ENCODE assay signal across 20 mouse cellular contexts in genomic region chr5:98943776-98944175, GRCm38 (mm10).
DNase-seq lines count a peak whose midpoint lies in the region; ATAC-seq and TF ChIP-seq lines count a peak whose summit lies in the region.
"Had no signal": no experiment of that assay in that cellular context is flagged by ENCODE, and none has a peak within 500 bp of the region (broad histone marks: within the 10 kb centered on the region; RNA-seq: fewer than 3 reads in every experiment).

No protein-coding gene starts in this region.

- no peak overlapping the region for H3K27ac ChIP-seq in midbrain, embryonic 11.5 days (ENCODE audit: low read depth, low read length)
- no peak overlapping the region for H3K27ac ChIP-seq in midbrain, postnatal 0 days (ENCODE audit: low read depth, low read length)
- no peak overlapping the region for H3K27ac ChIP-seq in lung, postnatal 0 days (ENCODE audit: low read length)
- H3K27ac ChIP-seq: embryonic facial prominence, embryonic 12.5 days; hindbrain, embryonic 13.5 days; layer of hippocampus, adult 2 months; limb, embryonic 12.5 days; liver, embryonic 13.5 days; midbrain, embryonic 15.5 days had no signal

- H3K9me3 ChIP-seq in midbrain, embryonic 11.5 days (ENCODE audit: control insufficient read depth, low read length), result no peaks in the 10 kb centered on the region
- H3K9me3 ChIP-seq in midbrain, postnatal 0 days (ENCODE audit: low read length), result no peaks in the 10 kb centered on the region
- no peaks in the 10 kb centered on the region for H3K9me3 ChIP-seq in lung, postnatal 0 days (ENCODE audit: low read length)
- H3K9me3 ChIP-seq: embryonic facial prominence, embryonic 12.5 days; hindbrain, embryonic 13.5 days; limb, embryonic 12.5 days; liver, embryonic 13.5 days; midbrain, embryonic 15.5 days had no signal

- no peak overlapping the region for H3K4me2 ChIP-seq in midbrain, embryonic 11.5 days
- H3K4me2 ChIP-seq in midbrain, postnatal 0 days (ENCODE audit: low read depth, low read length, poor library complexity, severe bottlenecking), result no peak overlapping the region
- no peak overlapping the region for H3K4me2 ChIP-seq in lung, postnatal 0 days (replicated peaks; ENCODE audit: low read depth, low read length)
- H3K4me2 ChIP-seq: embryonic facial prominence, embryonic 12.5 days; heart, embryonic 11.5 days; hindbrain, embryonic 13.5 days; limb, embryonic 12.5 days; liver, embryonic 13.5 days; midbrain, embryonic 15.5 days had no signal

- TF ChIP-seq EP300 in lung, postnatal 0 days (IDR thresholded peaks at IDR 0.05), result no peak

- WGBS in midbrain, embryonic 11.5 days, result 72% methylated on average over 6 of the region's 6 CpGs
- 68% methylated on average over 6 of the region's 6 CpGs for WGBS in midbrain, postnatal 0 days
- 43% methylated on average over 6 of the region's 6 CpGs for WGBS in lung, postnatal 0 days

- H3K4me3 ChIP-seq in midbrain, embryonic 11.5 days (ENCODE audit: low read depth, low read length), result no peak overlapping the region
- no peak overlapping the region for H3K4me3 ChIP-seq in midbrain, postnatal 0 days (ENCODE audit: low read depth, low read length)
- H3K4me3 ChIP-seq in lung, postnatal 0 days (ENCODE audit: low read depth, low read length), result no peak overlapping the region
- H3K4me3 ChIP-seq: embryonic facial prominence, embryonic 12.5 days; hindbrain, embryonic 13.5 days; layer of hippocampus, adult 2 months; limb, embryonic 12.5 days; liver, embryonic 13.5 days; midbrain, embryonic 15.5 days had no signal

- H3K4me1 ChIP-seq in midbrain, embryonic 11.5 days (ENCODE audit: control insufficient read depth, insufficient read depth, low read length), result no peaks in the 10 kb centered on the region
- H3K4me1 ChIP-seq in midbrain, postnatal 0 days (ENCODE audit: insufficient read depth, low read length), result no peaks in the 10 kb centered on the region
- no peaks in the 10 kb centered on the region for H3K4me1 ChIP-seq in lung, postnatal 0 days (ENCODE audit: insufficient read depth, low read depth, low read length)
- H3K4me1 ChIP-seq: embryonic facial prominence, embryonic 12.5 days; liver, embryonic 13.5 days had no signal

- no peak for ATAC-seq in midbrain, embryonic 11.5 days (ENCODE audit: low FRiP score)
- no peak for ATAC-seq in midbrain, postnatal 0 days (ENCODE audit: low FRiP score)
- no peak for ATAC-seq in lung, postnatal 0 days
- ATAC-seq: activated CD4-positive, CD25-positive, alpha-beta regulatory T cell, adult 4 months; midbrain, embryonic 15.5 days had no signal

- no peak overlapping the region for H3K9ac ChIP-seq in midbrain, embryonic 11.5 days (ENCODE audit: low read length)
- H3K9ac ChIP-seq in midbrain, postnatal 0 days (replicated peaks; ENCODE audit: low read length, poor library complexity, severe bottlenecking), result no peak overlapping the region
- no peak overlapping the region for H3K9ac ChIP-seq in lung, postnatal 0 days (replicated peaks; ENCODE audit: low read depth)
- H3K9ac ChIP-seq: embryonic facial prominence, embryonic 12.5 days; hindbrain, embryonic 13.5 days; limb, embryonic 12.5 days; liver, embryonic 13.5 days; midbrain, embryonic 15.5 days had no signal

- no peak for TF ChIP-seq CTCF in midbrain, postnatal 0 days (IDR thresholded peaks at IDR 0.05)
- no peak for TF ChIP-seq CTCF in lung, postnatal 0 days (IDR thresholded peaks at IDR 0.05)

- H3K27me3 ChIP-seq in midbrain, embryonic 11.5 days (ENCODE audit: control insufficient read depth, insufficient read depth, low read length), result no peaks in the 10 kb centered on the region
- no peaks in the 10 kb centered on the region for H3K27me3 ChIP-seq in midbrain, postnatal 0 days (ENCODE audit: insufficient read depth, low read length)
- H3K27me3 ChIP-seq in lung, postnatal 0 days (replicated peaks; ENCODE audit: insufficient read depth, low read length), result no peaks in the 10 kb centered on the region
- H3K27me3 ChIP-seq: CH12.LX; embryonic facial prominence, embryonic 12.5 days; hindbrain, embryonic 13.5 days; liver, embryonic 13.5 days; midbrain, embryonic 15.5 days had no signal

- DNase-seq in midbrain, embryonic 11.5 days (ENCODE audit: low spot score, missing footprints), result peak; percentile 28
- DNase-seq in midbrain, postnatal 0 days (ENCODE audit: low spot score), result no peak
- DNase-seq in Muller cell, postnatal 12 days (ENCODE audit: inconsistent ontology term), result peak; percentile 88
- peak; percentile 57 for DNase-seq in fibroblast of lung, adult 2 months (ENCODE audit: low read depth)
- DNase-seq in right cerebral cortex, postnatal 36 days (ENCODE audit: low spot score in 2 of 2), result peak; percentile 59 to 69
- no peak for DNase-seq in lung, postnatal 0 days (ENCODE audit: low spot score)
- no peak for DNase-seq in yolk sac, embryonic 10.5 days (ENCODE audit: low spot score)
- DNase-seq: adrenal gland, postnatal 36 days; cerebellum, adult 9-10 months; heart, postnatal 14 days; kidney, postnatal 10 days; liver, embryonic 13.5 days had no signal

- H3K36me3 ChIP-seq in midbrain, embryonic 11.5 days (ENCODE audit: control insufficient read depth, insufficient read depth, low read length), result no peaks in the 10 kb centered on the region
- no peaks in the 10 kb centered on the region for H3K36me3 ChIP-seq in midbrain, postnatal 0 days (ENCODE audit: insufficient read depth, low read length)
- no peaks in the 10 kb centered on the region for H3K36me3 ChIP-seq in lung, postnatal 0 days (ENCODE audit: insufficient read depth, low read length)
- H3K36me3 ChIP-seq: embryonic facial prominence, embryonic 12.5 days; hindbrain, embryonic 13.5 days; limb, embryonic 12.5 days; liver, embryonic 13.5 days; midbrain, embryonic 15.5 days had no signal

Comparison
In these comparisons a context has a peak if more than half of its experiments do, and no peak if none do; other contexts are left out.
1. DNase-seq: peak in midbrain, embryonic 11.5 days (single experiment), Muller cell, postnatal 12 days (single experiment), fibroblast of lung, adult 2 months (single experiment) and right cerebral cortex, postnatal 36 days (2 of 2); none in midbrain, postnatal 0 days (single experiment), lung, postnatal 0 days (single experiment) and yolk sac, embryonic 10.5 days (single experiment).